Mouse (Mus musculus) stomach, embryonic 16.5 days (tissue): Measurements from ENCODE around the gene Ttc30a1. TPM values are rescaled to one million over a fixed set of nuclear protein-coding genes. Genes with fewer than 3 reads are reported as not detected.

Experiments
- ATAC-seq: fragments of 200-750 bp; cut with Nextera tagmentation; 2 replicates; pipeline ENCODE4 v1.8.0; 2017; ENCODE audit warnings: moderate number of reproducible peaks, moderate TSS enrichment; ENCODE audit not compliant: insufficient read depth, low FRiP score
- H3K27ac ChIP-seq: fragments of 300-500 bp; sonication (generic); 2 replicates; pipeline ENCODE4 v1.5.1; 2014; ENCODE audit warnings: low read length
- H3K27me3 ChIP-seq: fragments of 300-500 bp; sonication (generic); 2 replicates; pipeline ENCODE4 v1.6.1; 2014; ENCODE audit warnings: low read length, control low read depth, mixed read lengths; ENCODE audit not compliant: control insufficient read depth, insufficient read depth
- H3K36me3 ChIP-seq: fragments of 300-500 bp; sonication (generic); 2 replicates; pipeline ENCODE4 v1.6.1; 2014; ENCODE audit warnings: low read length; ENCODE audit not compliant: control insufficient read depth, insufficient read depth
- H3K4me1 ChIP-seq: fragments of 300-500 bp; sonication (generic); 2 replicates; pipeline ENCODE4 v1.6.1; 2014; ENCODE audit warnings: low read length, control low read depth, mixed read lengths; ENCODE audit not compliant: control insufficient read depth, insufficient read depth
- H3K4me2 ChIP-seq: fragments of 300-500 bp; sonication (generic); 2 replicates; pipeline ENCODE4 v1.6.1; 2014; ENCODE audit warnings: low read depth, low read length, mixed read lengths
- H3K4me3 ChIP-seq: fragments of 300-500 bp; sonication (generic); replicated peaks from 2 replicates; pipeline ENCODE4 v1.5.1; 2014; ENCODE audit warnings: mild to moderate bottlenecking, low read length
- H3K9ac ChIP-seq: fragments of 300-500 bp; sonication (generic); 2 replicates; pipeline ENCODE4 v1.6.1; 2014; ENCODE audit warnings: low read length
- H3K9me3 ChIP-seq: fragments of 300-500 bp; sonication (generic); replicated peaks from 2 replicates; pipeline ENCODE4 v1.6.1; 2016; ENCODE audit warnings: low read length, control low read depth; ENCODE audit not compliant: control insufficient read depth
- WGBS: fragments of 180-500 bp; shearing (Covaris S2); extraction: QIAGEN DNeasy Blood & Tissue Kit; methylation state at CpG from one replicate; pipeline ENCODE4 v1.1.7; 2014; 5-methylcytosine and 5-hydroxymethylcytosine counted together
- polyA plus RNA-seq: library from polyadenylated mRNA; unstranded; fragments of >200 nt; fragmentation: Nextera tagmentation; extraction: Ambion mirVana; gene quantifications from 2 replicates; pipeline ENCODE4 v1.2.1, GENCODE M21; 2015

Ttc30a1 gene
- polyA plus RNA-seq, 1 experiment from 2014 or later, result 7.6 TPM

GRCm38 (mm10) chr2:75929786-75930444, 51.9 kb downstream of the Ttc30a1 start:
- no peak overlapping the region for H3K4me3 ChIP-seq
- no peaks in the 10 kb centered on the region for H3K27me3 ChIP-seq
- no peaks in the 10 kb centered on the region for H3K4me1 ChIP-seq
- no peaks in the 10 kb centered on the region for H3K9me3 ChIP-seq
- H3K4me2 ChIP-seq, result no peak overlapping the region
- no peak overlapping the region for H3K27ac ChIP-seq
- WGBS, result 81% methylated on average over 6 of the region's 6 CpGs
- 0 out of 2 replicates have a peak, but pooled peaks cover 2% of the 10 kb centered on the region for H3K36me3 ChIP-seq
- ATAC-seq, result no peak
- no peak overlapping the region for H3K9ac ChIP-seq

DNA sequence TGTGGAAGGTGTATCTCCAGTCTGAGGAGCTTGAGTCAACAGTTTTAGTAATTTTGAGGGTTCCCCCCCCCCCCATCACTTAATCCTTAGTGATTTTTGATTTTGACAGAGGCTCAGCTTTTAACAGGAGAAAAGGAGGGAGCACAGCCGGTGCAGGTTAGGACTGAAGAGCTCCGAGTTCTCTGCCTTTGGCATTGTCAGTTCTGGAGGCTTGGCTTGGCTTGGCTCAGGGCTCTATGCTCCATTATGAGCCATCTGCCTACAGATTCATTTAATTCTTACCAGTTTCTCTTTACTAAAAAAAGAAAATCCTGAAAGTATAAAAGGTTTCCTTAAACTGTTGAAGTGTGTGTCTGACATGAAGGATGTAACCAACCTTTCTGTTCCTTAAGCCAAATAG, 52.6 kb downstream of the Ttc30a1 start:
- Histone ChIP-seq H3K27me3 (no peaks in the 10 kb centered on the region), H3K4me1 (no peaks in the 10 kb centered on the region), H3K9ac (no peak overlapping the region), H3K27ac (no peak overlapping the region), H3K4me3 (no peak overlapping the region), H3K4me2 (no peak overlapping the region), H3K36me3 (0 out of 2 replicates have a peak, but pooled peaks cover 2% of the 10 kb centered on the region), H3K9me3 (no peaks in the 10 kb centered on the region)
- ATAC-seq, result no peak
- 84% methylated on average over 2 of the region's 2 CpGs for WGBS

Other genes starting within 250 kb of the Ttc30a1 start
- gene Agps, start 149.8 kb downstream of the Ttc30a1 start, polyA plus RNA-seq, result 25.6 and 28.1 TPM in 2 replicates
- 12.3 and 13.7 TPM in 2 replicates for gene Ttc30b, start 43.4 kb downstream of the Ttc30a1 start, polyA plus RNA-seq
- gene Ttc30a2, start 3.8 kb downstream of the Ttc30a1 start, polyA plus RNA-seq, result 0.35 and 0.67 TPM in 2 replicates